ENCODE assay signal across 8 mouse cellular contexts in the genomic region with DNA sequence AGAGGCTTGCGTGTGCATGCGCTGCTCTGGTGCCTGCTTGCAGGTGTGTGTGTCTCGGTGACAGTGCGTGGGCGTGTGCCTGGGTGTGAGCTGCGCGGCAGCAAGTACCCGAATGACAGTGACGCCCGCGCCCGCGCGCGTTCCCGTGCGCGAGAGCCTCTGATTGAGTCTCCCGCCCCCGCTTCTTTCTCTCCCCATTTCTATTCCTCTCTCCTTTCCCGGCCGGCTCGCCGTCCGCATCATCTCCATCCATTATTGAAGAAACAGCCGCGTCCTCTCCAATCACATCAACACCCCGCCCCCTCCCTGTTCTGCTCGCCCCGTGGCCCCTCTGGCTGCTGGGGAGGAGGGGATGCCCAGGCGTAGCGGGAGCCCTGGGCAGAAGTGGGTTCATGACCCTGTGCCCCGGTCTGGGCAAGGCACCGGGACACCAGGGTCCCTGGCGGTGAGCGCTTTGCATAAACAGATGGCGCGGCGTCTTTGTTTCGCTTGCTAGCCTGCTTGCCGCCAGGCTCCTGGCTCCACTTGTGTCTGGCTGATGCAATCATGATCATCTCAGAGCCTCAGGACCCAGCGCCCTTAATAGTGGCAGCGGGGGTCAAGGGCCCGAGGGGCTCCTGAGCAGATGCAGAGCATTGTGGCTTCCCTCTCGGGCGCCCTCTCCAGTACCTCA. TPM values are rescaled to one million over a fixed set of nuclear protein-coding genes. Genes with fewer than 3 reads are reported as not detected.
DNase-seq lines count a peak whose midpoint lies in the region; ATAC-seq and TF ChIP-seq lines count a peak whose summit lies in the region.

No protein-coding gene starts in this region.

- TF ChIP-seq POLR2A in testis, adult 2 months (IDR thresholded peaks at IDR 0.05; ENCODE audit: control insufficient read depth, low read depth, low read length): no peak
- TF ChIP-seq POLR2A in cerebellum, adult 2 months (IDR thresholded peaks at IDR 0.05; ENCODE audit: borderline replicate concordance, insufficient read depth, low read length): peak; percentile 72

- H3K9me3 ChIP-seq in lung, embryonic 15.5 days: no peaks in the 10 kb centered on the region

- ATAC-seq in lung, embryonic 15.5 days (ENCODE audit: borderline replicate concordance, extremely low read depth, low FRiP score, low TSS enrichment): no peak

- peak overlapping the region; percentile 18; the same call in 1 of the 2 replicates for H3K4me3 ChIP-seq in testis, adult 2 months (ENCODE audit: control insufficient read depth, low read depth, low read length)
- H3K4me3 ChIP-seq in cerebellum, adult 2 months (replicated peaks; ENCODE audit: insufficient read depth, low read depth, low read length): peak overlapping the region; percentile 67
- H3K4me3 ChIP-seq in layer of hippocampus, adult 2 months: peak overlapping the region; percentile 64
- peak overlapping the region; percentile 48 for H3K4me3 ChIP-seq in lung, embryonic 15.5 days

- WGBS in cerebellum, adult 2 months: under 1% methylated on average over 45 of the region's 46 CpGs
- under 1% methylated on average over 44 of the region's 46 CpGs for WGBS in lung, embryonic 15.5 days

- no peak for DNase-seq in testis, postnatal 14 days (ENCODE audit: low spot score)
- DNase-seq in cerebellum, adult 2 months: peak; percentile 89 to 92
- DNase-seq in frontal cortex, adult 2 months (ENCODE audit: extremely low spot score in 1 of 2, low spot score in 1 of 2): peak; percentile 87 to 93
- DNase-seq in layer of hippocampus, adult 2 months (ENCODE audit: low spot score in 2 of 2): peak; percentile 80 to 87
- DNase-seq in right cerebral cortex, postnatal 25 days: peak; percentile 87
- DNase-seq in gastrocnemius, postnatal 25 days: no peak

- peak overlapping the region; percentile 94 for H3K4me2 ChIP-seq in lung, embryonic 15.5 days

- no peaks in the 10 kb centered on the region for H3K36me3 ChIP-seq in testis, adult 2 months (ENCODE audit: control insufficient read depth, insufficient read depth, low read length)
- H3K36me3 ChIP-seq in lung, embryonic 15.5 days: no peaks in the 10 kb centered on the region

- peak overlapping the region; percentile 46 for H3K9ac ChIP-seq in lung, embryonic 15.5 days

- no peaks in the 10 kb centered on the region for H3K27me3 ChIP-seq in testis, adult 2 months (ENCODE audit: control insufficient read depth, insufficient read depth, low read length)
- no peaks in the 10 kb centered on the region for H3K27me3 ChIP-seq in cerebellum, adult 2 months (ENCODE audit: control insufficient read depth, insufficient read depth, low read length)
- H3K27me3 ChIP-seq in lung, embryonic 15.5 days: peaks cover 90% of the 10 kb centered on the region

- H3K27ac ChIP-seq in testis, adult 2 months (ENCODE audit: control insufficient read depth, insufficient read depth, low read depth, low read length): no peak overlapping the region
- H3K27ac ChIP-seq in cerebellum, adult 2 months (ENCODE audit: insufficient read depth, low read length): peak overlapping the region; percentile 98
- H3K27ac ChIP-seq in layer of hippocampus, adult 2 months: peak overlapping the region; percentile 99
- no peak overlapping the region for H3K27ac ChIP-seq in lung, embryonic 15.5 days

- H3K4me1 ChIP-seq in testis, adult 2 months (ENCODE audit: control insufficient read depth, insufficient read depth, low read length): peaks cover 78% of the 10 kb centered on the region
- H3K4me1 ChIP-seq in cerebellum, adult 2 months (ENCODE audit: control insufficient read depth, insufficient read depth, low read length): peaks cover 38% of the 10 kb centered on the region
- H3K4me1 ChIP-seq in lung, embryonic 15.5 days: peaks cover 75% of the 10 kb centered on the region

- no peak for TF ChIP-seq CTCF in testis, adult 2 months (IDR thresholded peaks at IDR 0.05; ENCODE audit: control insufficient read depth, insufficient read depth, insufficient replicate concordance, low read depth, low read length)
- TF ChIP-seq CTCF in cerebellum, adult 2 months (IDR thresholded peaks at IDR 0.05; ENCODE audit: borderline replicate concordance, insufficient read depth, low read depth, low read length): 0 out of 2 replicates have a peak, but pooled peaks have one; percentile 11
- TF ChIP-seq CTCF in layer of hippocampus, adult 2 months (conservative IDR thresholded peaks at IDR 0.05): peak; percentile 46

RNA-seq across cellular contexts. Expression of a gene that starts 3.0 kb away (rescaled TPM):
- polyA plus RNA-seq in testis, adult 2 months (2012; rRNA removed): 65.0 and 74.9 TPM in 2 replicates
- 10.4 and 11.5 TPM in 2 replicates for polyA plus RNA-seq in cerebellum, adult 2 months (2012; rRNA removed)
- polyA plus RNA-seq in frontal cortex, adult 2 months (2012; rRNA removed): 10.3 and 10.8 TPM in 2 replicates
- total RNA-seq in layer of hippocampus, adult 2 months (2021): 1 to 10 TPM; 3.5 to 3.7 TPM
- polyA plus RNA-seq in lung, embryonic 15.5 days (2015; fragmentation: Nextera tagmentation; extraction: Ambion mirVana): 89.4 and 100 TPM in 2 replicates
- total RNA-seq in gastrocnemius, postnatal 25 days (2021): 10 to 100 TPM; 11.4 to 15.1 TPM

RNA-seq across cellular contexts. Expression of a gene that starts 10.3 kb away (rescaled TPM):
- polyA plus RNA-seq in testis, adult 2 months (2012; rRNA removed): 0.97 and 1.0 TPM in 2 replicates
- 8.3 TPM in 2 replicates for polyA plus RNA-seq in cerebellum, adult 2 months (2012; rRNA removed)
- 8.8 and 9.8 TPM in 2 replicates for polyA plus RNA-seq in frontal cortex, adult 2 months (2012; rRNA removed)
- total RNA-seq in layer of hippocampus, adult 2 months (2021): 1 to 10 TPM; 2.4 to 8.1 TPM
- polyA plus RNA-seq in lung, embryonic 15.5 days (2015; fragmentation: Nextera tagmentation; extraction: Ambion mirVana): 0.64 and 1.0 TPM in 2 replicates
- total RNA-seq in gastrocnemius, postnatal 25 days (2021): 100 to 1,000 TPM; 308 to 367 TPM

RNA-seq across cellular contexts. Expression of a gene that starts 10.5 kb away (rescaled TPM):
- polyA plus RNA-seq in testis, adult 2 months (2012; rRNA removed): 12.7 and 16.7 TPM in 2 replicates
- polyA plus RNA-seq in cerebellum, adult 2 months (2012; rRNA removed): 68.2 and 69.8 TPM in 2 replicates
- polyA plus RNA-seq in frontal cortex, adult 2 months (2012; rRNA removed): 45.3 and 46.6 TPM in 2 replicates
- total RNA-seq in layer of hippocampus, adult 2 months (2021): 10 to 100 TPM; 25.4 to 27.6 TPM
- 110 and 111 TPM in 2 replicates for polyA plus RNA-seq in lung, embryonic 15.5 days (2015; fragmentation: Nextera tagmentation; extraction: Ambion mirVana)
- total RNA-seq in gastrocnemius, postnatal 25 days (2021): 10 to 100 TPM; 24.9 to 26.6 TPM

RNA-seq across cellular contexts. Expression of a gene that starts 22.6 kb away (rescaled TPM):
- 0.36 and 0.51 TPM in 2 replicates for polyA plus RNA-seq in testis, adult 2 months (2012; rRNA removed)
- polyA plus RNA-seq in cerebellum, adult 2 months (2012; rRNA removed): 30.3 and 33.8 TPM in 2 replicates
- 9.3 and 12.1 TPM in 2 replicates for polyA plus RNA-seq in frontal cortex, adult 2 months (2012; rRNA removed)
- total RNA-seq in layer of hippocampus, adult 2 months (2021): 1 to 10 TPM; 1.2 to 1.6 TPM
- polyA plus RNA-seq in lung, embryonic 15.5 days (2015; fragmentation: Nextera tagmentation; extraction: Ambion mirVana): 1.3 and 1.9 TPM in 2 replicates
- total RNA-seq in gastrocnemius, postnatal 25 days (2021): under 1 TPM; 0.26 to 0.32 TPM

Comparison
In these comparisons a context has a peak if more than half of its experiments do, and no peak if none do; other contexts are left out.
1. H3K27ac ChIP-seq: peak in cerebellum, adult 2 months (single experiment) and layer of hippocampus, adult 2 months (single experiment); none in testis, adult 2 months (single experiment) and lung, embryonic 15.5 days (single experiment).
2. DNase-seq: peak in cerebellum, adult 2 months (2 of 2), frontal cortex, adult 2 months (2 of 2), layer of hippocampus, adult 2 months (2 of 2) and right cerebral cortex, postnatal 25 days (single experiment); none in testis, postnatal 14 days (single experiment) and gastrocnemius, postnatal 25 days (single experiment).
3. Peak in every context shown above with its lines, with median percentiles within 50 percentile points of each other: H3K4me3 ChIP-seq.